Mouse (Mus musculus): Measurements from ENCODE around the gene Prdx3. TPM values are rescaled to one million over a fixed set of nuclear protein-coding genes. Genes with fewer than 3 reads are reported as not detected.

The Prdx3 gene
- polyA plus RNA-seq, 1 experiment from 2014 or later = 88.2 TPM

GRCm38 (mm10) chr19:60845731-60846130 lies 28.6 kb downstream of the Prdx3 start:
- Histone ChIP-seq H3K4me3 (replicated peaks) (no peak overlapping the region), H3K27ac (no peak overlapping the region), H3K9me3 (no peaks in the 10 kb centered on the region), H3K27me3 (no peaks in the 10 kb centered on the region), H3K9ac (replicated peaks) (no peak overlapping the region), H3K36me3 (peaks cover 52% of the 10 kb centered on the region), H3K4me1 (replicated peaks) (no peaks in the 10 kb centered on the region), H3K4me2 (replicated peaks) (no peak overlapping the region)
- ATAC-seq = no peak

- ATAC-seq = no peak
- no peaks in the 10 kb centered on the region for H3K27me3 ChIP-seq
- H3K4me2 ChIP-seq (replicated peaks) = no peak overlapping the region
- peaks cover 62% of the 10 kb centered on the region for H3K36me3 ChIP-seq
- H3K9ac ChIP-seq (replicated peaks) = no peak overlapping the region
- no peak overlapping the region for H3K27ac ChIP-seq
- no peaks in the 10 kb centered on the region for H3K9me3 ChIP-seq
- H3K4me3 ChIP-seq (replicated peaks) = no peak overlapping the region
- no peaks in the 10 kb centered on the region for H3K4me1 ChIP-seq (replicated peaks)
Observed at GRCm38 (mm10) chr19:60843324-60843723, 31.0 kb downstream of the Prdx3 start.

- Histone ChIP-seq H3K4me3 (replicated peaks) (no peak overlapping the region), H3K27ac (no peak overlapping the region), H3K9me3 (no peaks in the 10 kb centered on the region), H3K4me1 (replicated peaks) (no peaks in the 10 kb centered on the region), H3K27me3 (no peaks in the 10 kb centered on the region), H3K36me3 (peaks cover 71% of the 10 kb centered on the region), H3K9ac (replicated peaks) (no peak overlapping the region), H3K4me2 (replicated peaks) (no peak overlapping the region)
- 84% methylated on average over 1 of the region's 1 CpGs for WGBS
- peak; percentile 55 for ATAC-seq
Observed at GRCm38 (mm10) chr19:60837747-60838146, 36.6 kb downstream of the Prdx3 start.

- 89% methylated on average over 6 of the region's 6 CpGs for WGBS
- no peak overlapping the region for H3K4me2 ChIP-seq (replicated peaks)
- H3K36me3 ChIP-seq = peaks cover 62% of the 10 kb centered on the region
- H3K9me3 ChIP-seq = no peaks in the 10 kb centered on the region
- no peak overlapping the region for H3K27ac ChIP-seq
- H3K9ac ChIP-seq (replicated peaks) = no peak overlapping the region
- no peaks in the 10 kb centered on the region for H3K4me1 ChIP-seq (replicated peaks)
- H3K27me3 ChIP-seq = no peaks in the 10 kb centered on the region
- ATAC-seq = no peak
- H3K4me3 ChIP-seq (replicated peaks) = no peak overlapping the region
Observed at GRCm38 (mm10) chr19:60818677-60819076, 55.7 kb downstream of the Prdx3 start.

Other genes starting within 250 kb of the Prdx3 start
- gene Nanos1, start 118.6 kb downstream of the Prdx3 start, polyA plus RNA-seq (2015; fragmentation: Nextera tagmentation; extraction: Ambion mirVana) = 15.3 and 16.6 TPM in 2 replicates
- 124 and 128 TPM in 2 replicates for gene Eif3a, start 83.9 kb downstream of the Prdx3 start, polyA plus RNA-seq (2015; fragmentation: Nextera tagmentation; extraction: Ambion mirVana)
- gene Fam45a, start 63.0 kb downstream of the Prdx3 start, polyA plus RNA-seq (2015; fragmentation: Nextera tagmentation; extraction: Ambion mirVana) = 39.5 and 40.4 TPM in 2 replicates
- 12.6 and 14.4 TPM in 2 replicates for gene Sfxn4, start 13.1 kb downstream of the Prdx3 start, polyA plus RNA-seq (2015; fragmentation: Nextera tagmentation; extraction: Ambion mirVana)
- gene Grk5, start 15.2 kb upstream of the Prdx3 start, polyA plus RNA-seq (2015; fragmentation: Nextera tagmentation; extraction: Ambion mirVana) = 2.7 and 3.1 TPM in 2 replicates